Mouse (Mus musculus) heart, embryonic 11.5 days (tissue): ENCODE data around the gene Slc25a13. TPM values are rescaled to one million over a fixed set of nuclear protein-coding genes. Genes with fewer than 3 reads are reported as not detected.

Experiments used
- ATAC-seq: fragments of 200-750 bp; cut with Nextera tagmentation; replicated peaks from 2 replicates; pipeline ENCODE4 v1.8.0; 2017; ENCODE audit warnings: moderate library complexity; ENCODE audit not compliant: insufficient number of reproducible peaks, low FRiP score, low TSS enrichment
- H3K27ac ChIP-seq: fragments of 300-500 bp; sonication (generic); 2 replicates; pipeline ENCODE4 v1.5.1; 2014; ENCODE audit warnings: mild to moderate bottlenecking, low read depth, low read length
- H3K27me3 ChIP-seq: fragments of 300-500 bp; sonication (generic); 2 replicates; pipeline ENCODE4 v1.6.1; 2014; ENCODE audit warnings: mild to moderate bottlenecking, low read length, mixed read lengths; ENCODE audit not compliant: control insufficient read depth, insufficient read depth
- H3K36me3 ChIP-seq: fragments of 300-500 bp; sonication (generic); 2 replicates; pipeline ENCODE4 v1.6.1; 2014; ENCODE audit warnings: mild to moderate bottlenecking, low read length, moderate library complexity, mixed read lengths; ENCODE audit not compliant: control insufficient read depth, insufficient read depth
- H3K4me1 ChIP-seq: fragments of 300-500 bp; sonication (generic); 2 replicates; pipeline ENCODE4 v1.6.1; 2014; ENCODE audit warnings: low read length; ENCODE audit not compliant: control insufficient read depth, insufficient read depth
- H3K4me2 ChIP-seq: fragments of 300-500 bp; sonication (generic); 2 replicates; pipeline ENCODE4 v1.6.1; 2014; ENCODE audit warnings: mild to moderate bottlenecking, moderate library complexity
- H3K4me3 ChIP-seq: fragments of 300-500 bp; sonication (generic); 2 replicates; pipeline ENCODE4 v1.5.1; 2014; ENCODE audit warnings: low read depth, low read length
- H3K9ac ChIP-seq: fragments of 300-500 bp; sonication (generic); 2 replicates; pipeline ENCODE4 v1.6.1; 2014; ENCODE audit warnings: mild to moderate bottlenecking, low read depth, low read length, moderate library complexity
- H3K9me3 ChIP-seq: fragments of 300-500 bp; sonication (generic); replicated peaks from 2 replicates; pipeline ENCODE4 v1.6.1; 2016; ENCODE audit warnings: low read length; ENCODE audit not compliant: control insufficient read depth
- WGBS: fragments of 180-500 bp; shearing (Covaris S2); extraction: QIAGEN DNeasy Blood & Tissue Kit; methylation state at CpG from one replicate; pipeline ENCODE4 v1.1.7; 2014; ENCODE audit not compliant: insufficient replicate concordance; 5-methylcytosine and 5-hydroxymethylcytosine counted together
- polyA plus RNA-seq: library from polyadenylated mRNA; unstranded; fragments of >200 nt; fragmentation: Nextera tagmentation; extraction: Ambion mirVana; gene quantifications from 2 replicates; pipeline ENCODE4 v1.2.1, GENCODE M21; 2014

Gene Slc25a13
- polyA plus RNA-seq, 1 experiment from 2014 or later, result 59.4 TPM

DNA sequence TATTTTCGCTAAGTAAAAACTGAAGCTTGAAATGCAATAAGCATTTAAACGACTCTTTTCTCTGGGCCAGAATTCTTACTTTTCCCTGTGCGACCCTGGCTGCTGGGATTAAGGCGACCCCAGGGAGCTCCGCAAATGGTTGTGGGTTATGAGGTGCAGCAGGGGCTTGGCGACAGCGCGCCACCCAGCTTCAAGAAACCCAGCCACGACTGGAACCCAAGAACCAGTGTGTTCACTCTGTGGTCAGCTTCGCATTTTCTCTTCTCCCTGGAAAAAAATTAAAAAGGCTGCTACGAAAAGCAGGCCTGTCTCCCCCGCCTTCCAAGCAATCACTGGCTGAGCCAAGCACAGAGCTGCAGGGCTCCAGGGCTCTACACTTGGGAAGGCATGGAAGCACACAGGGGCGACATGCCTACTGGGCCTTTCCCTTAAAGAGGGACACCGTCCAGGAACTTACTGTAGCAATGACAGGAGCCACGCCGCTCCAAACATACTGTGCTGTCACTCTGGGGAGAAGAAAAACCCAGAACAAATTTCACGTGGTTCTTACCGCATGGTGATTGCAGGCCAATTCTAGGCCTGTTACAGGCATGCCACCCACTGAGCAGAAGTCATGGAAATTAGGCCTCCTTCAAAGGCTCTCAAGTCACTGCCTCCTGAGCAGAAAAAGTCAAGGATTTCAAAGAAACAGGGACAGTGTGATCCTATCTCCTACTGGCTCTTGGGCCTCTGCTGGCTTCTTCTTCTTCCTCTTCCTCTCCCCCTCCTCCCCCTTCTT, 178.0 kb downstream of the Slc25a13 start:
- H3K27ac ChIP-seq, result no peak overlapping the region
- ATAC-seq, result no peak

DNA sequence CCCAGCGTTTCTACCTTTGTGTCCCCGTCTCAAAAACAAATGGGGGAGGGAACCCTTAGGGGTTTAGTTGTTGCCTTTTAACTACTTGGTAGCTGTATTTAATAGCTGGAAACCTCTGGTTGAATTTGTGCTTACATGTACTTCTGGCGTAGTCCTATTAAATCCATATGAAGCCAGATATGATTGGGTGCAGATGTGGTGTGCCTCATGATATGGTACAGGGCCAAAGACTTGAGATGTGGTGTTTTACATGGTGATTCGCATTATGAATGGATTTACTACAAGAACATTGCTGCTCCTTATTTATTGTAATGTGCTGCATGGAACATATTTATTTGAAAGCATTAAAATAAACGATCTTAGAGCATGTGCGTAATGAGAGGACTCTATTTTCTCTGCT, 189.3 kb downstream of the Slc25a13 start:
- H3K4me1 ChIP-seq, result no peaks in the 10 kb centered on the region
- H3K36me3 ChIP-seq, result no peaks in the 10 kb centered on the region
- no peak overlapping the region for H3K27ac ChIP-seq
- no peak for ATAC-seq
- H3K9ac ChIP-seq, result no peak overlapping the region
- no peak overlapping the region for H3K4me3 ChIP-seq
- no peak overlapping the region for H3K4me2 ChIP-seq
- no peaks in the 10 kb centered on the region for H3K27me3 ChIP-seq
- H3K9me3 ChIP-seq, result no peaks in the 10 kb centered on the region
- 87% methylated on average over 6 of the region's 6 CpGs for WGBS

More for the DNA sequence above, 178.0 kb downstream of the Slc25a13 start:
- H3K9ac ChIP-seq, result no peak overlapping the region
- no peaks in the 10 kb centered on the region for H3K36me3 ChIP-seq
- H3K27me3 ChIP-seq, result no peaks in the 10 kb centered on the region
- no peak overlapping the region for H3K4me3 ChIP-seq
- H3K4me1 ChIP-seq, result no peaks in the 10 kb centered on the region
- 47% methylated on average over 18 of the region's 18 CpGs for WGBS
- no peaks in the 10 kb centered on the region for H3K9me3 ChIP-seq
- no peak overlapping the region for H3K4me2 ChIP-seq

DNA sequence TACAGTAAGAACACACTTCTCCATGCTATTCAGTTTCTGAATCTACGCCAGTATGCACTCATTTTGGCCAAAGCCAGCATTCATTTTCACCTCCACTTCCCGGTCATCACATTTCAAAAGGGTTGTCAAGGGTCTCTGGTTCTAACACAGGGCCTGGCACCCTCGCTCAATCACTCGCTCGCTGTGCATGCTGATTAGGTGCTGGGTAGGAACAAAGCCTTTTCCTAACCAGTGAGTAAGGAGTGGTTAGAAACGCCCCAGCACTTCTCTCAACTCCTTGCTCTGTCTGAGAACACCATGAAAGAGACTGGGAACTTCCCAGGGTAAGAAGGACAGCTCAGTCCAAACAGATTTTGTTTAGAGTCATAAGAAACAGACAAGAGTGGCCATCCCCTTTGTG, 193.0 kb downstream of the Slc25a13 start:
- H3K27me3 ChIP-seq, result no peaks in the 10 kb centered on the region
- ATAC-seq, result no peak
- 36% methylated on average over 6 of the region's 6 CpGs for WGBS
- H3K4me1 ChIP-seq, result no peaks in the 10 kb centered on the region
- H3K27ac ChIP-seq, result no peak overlapping the region
- no peak overlapping the region for H3K4me3 ChIP-seq
- no peak overlapping the region for H3K4me2 ChIP-seq
- H3K9ac ChIP-seq, result no peak overlapping the region
- H3K9me3 ChIP-seq, result no peaks in the 10 kb centered on the region
- no peaks in the 10 kb centered on the region for H3K36me3 ChIP-seq

DNA sequence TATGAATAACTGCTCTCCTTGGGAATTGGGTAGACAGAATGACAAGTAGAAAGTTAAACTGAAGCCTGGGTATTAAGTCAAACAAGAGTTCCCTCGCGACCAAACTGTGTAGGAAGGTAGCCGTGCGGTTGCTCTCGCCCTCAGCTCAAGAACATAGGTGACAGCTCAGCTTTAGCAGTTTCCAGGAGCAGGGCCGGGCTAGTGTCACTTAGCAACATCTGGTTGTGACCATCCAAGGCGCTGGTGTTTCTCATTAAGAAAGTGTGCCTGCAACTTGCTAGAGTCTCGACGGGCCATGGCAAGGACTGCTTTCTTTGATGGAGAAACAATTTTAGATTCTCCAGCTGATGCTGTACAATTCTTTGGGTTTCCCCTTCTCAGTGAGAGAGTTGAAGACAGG, 200.0 kb downstream of the Slc25a13 start:
- no peaks in the 10 kb centered on the region for H3K27me3 ChIP-seq
- H3K27ac ChIP-seq, result no peak overlapping the region
- H3K4me2 ChIP-seq, result peak overlapping the region; percentile 36; the same call in 1 of the 2 replicates
- no peak overlapping the region for H3K4me3 ChIP-seq
- H3K4me1 ChIP-seq, result 0 out of 2 replicates have a peak, but pooled peaks cover 4% of the 10 kb centered on the region
- no peak overlapping the region for H3K9ac ChIP-seq
- H3K9me3 ChIP-seq, result no peaks in the 10 kb centered on the region
- ATAC-seq, result no peak
- no peaks in the 10 kb centered on the region for H3K36me3 ChIP-seq
- 37% methylated on average over 9 of the region's 9 CpGs for WGBS

DNA sequence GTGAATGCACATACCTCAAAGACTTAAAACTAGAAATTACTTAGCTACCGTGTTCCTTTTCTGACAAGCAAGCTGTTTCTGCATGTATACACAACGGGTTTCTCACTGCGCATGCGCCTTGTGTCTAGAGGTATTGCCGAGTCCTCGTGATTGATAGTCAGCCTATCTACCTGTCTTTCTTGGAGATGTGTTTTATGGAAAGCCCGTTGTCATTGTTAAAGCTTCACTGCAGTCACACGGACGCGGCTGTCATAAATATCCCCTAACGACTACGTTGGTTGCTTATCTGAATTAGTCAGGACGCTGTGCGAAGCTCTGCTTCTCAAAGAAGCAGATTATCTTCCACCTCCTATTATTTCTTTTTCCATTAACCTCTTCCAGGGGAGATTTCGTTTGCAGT, 201.4 kb downstream of the Slc25a13 start:
- no peak for ATAC-seq
- Histone ChIP-seq H3K9ac (no peak overlapping the region), H3K9me3 (no peaks in the 10 kb centered on the region), H3K4me2 (no peak overlapping the region), H3K36me3 (no peaks in the 10 kb centered on the region), H3K4me3 (no peak overlapping the region), H3K27me3 (no peaks in the 10 kb centered on the region), H3K4me1 (0 out of 2 replicates have a peak, but pooled peaks cover 4% of the 10 kb centered on the region), H3K27ac (no peak overlapping the region)
- 42% methylated on average over 15 of the region's 15 CpGs for WGBS

DNA sequence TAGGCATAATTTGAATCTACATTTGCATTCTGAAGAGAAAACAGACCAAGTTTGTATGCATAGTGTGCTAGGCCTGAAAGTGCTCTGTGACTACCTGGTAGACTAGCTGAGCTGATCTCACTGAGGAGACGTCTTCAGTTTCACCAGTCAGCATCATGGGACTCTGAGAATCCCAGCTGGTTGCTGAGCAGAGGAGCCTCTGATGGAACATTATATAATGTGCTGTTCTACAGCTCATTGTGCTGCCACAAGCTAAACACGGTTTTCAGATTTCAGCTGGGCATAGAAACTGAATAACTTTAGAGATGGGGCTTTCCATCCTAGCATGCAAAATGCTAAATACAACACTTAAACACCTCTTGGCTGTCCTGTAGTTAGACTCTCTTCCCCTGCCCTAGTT, 205.6 kb downstream of the Slc25a13 start:
- Histone ChIP-seq H3K27ac (no peak overlapping the region), H3K27me3 (no peaks in the 10 kb centered on the region), H3K36me3 (no peaks in the 10 kb centered on the region), H3K9ac (no peak overlapping the region), H3K4me1 (no peaks in the 10 kb centered on the region), H3K4me2 (no peak overlapping the region), H3K9me3 (no peaks in the 10 kb centered on the region), H3K4me3 (no peak overlapping the region)
- WGBS, result 60% methylated on average over 2 of the region's 2 CpGs
- no peak for ATAC-seq

DNA sequence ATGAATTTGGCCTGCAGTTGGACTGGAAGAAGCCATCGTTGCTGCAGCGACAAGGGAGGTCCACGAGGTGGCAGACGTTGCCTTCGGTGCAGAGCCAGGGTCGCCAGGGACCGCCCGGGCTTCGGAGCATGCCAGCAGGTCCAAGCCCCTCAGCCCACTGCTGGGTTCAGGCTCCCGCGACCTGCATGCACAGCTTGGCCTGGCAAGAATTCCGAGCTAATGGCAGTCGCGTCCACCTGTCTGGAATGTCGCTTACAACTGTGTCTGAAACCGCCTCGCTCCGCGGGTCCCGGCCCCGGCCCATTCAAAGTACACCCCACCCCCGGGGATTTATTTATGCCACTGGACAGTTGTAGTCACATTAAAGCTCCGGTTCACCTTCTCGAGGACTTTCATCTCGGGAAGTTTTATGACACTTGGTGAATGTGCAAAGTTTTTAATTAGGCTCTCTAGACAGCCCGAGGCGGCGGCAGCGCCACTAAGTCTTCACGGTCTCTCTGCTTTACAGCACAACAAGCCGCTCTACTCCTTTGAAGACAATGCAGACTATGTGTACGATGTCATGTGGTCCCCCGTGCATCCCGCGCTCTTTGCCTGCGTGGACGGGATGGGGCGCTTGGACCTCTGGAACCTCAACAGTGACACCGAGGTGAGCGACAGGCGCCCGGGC, 211.1 kb downstream of the Slc25a13 start:
- Histone ChIP-seq H3K36me3 (no peaks in the 10 kb centered on the region), H3K27ac (no peak overlapping the region), H3K4me3 (peak overlapping the region; percentile 59), H3K9me3 (no peaks in the 10 kb centered on the region), H3K4me1 (peaks cover 6% of the 10 kb centered on the region), H3K4me2 (peak overlapping the region; percentile 91), H3K9ac (peak overlapping the region; percentile 64), H3K27me3 (no peaks in the 10 kb centered on the region)
- 5% methylated on average over 42 of the region's 42 CpGs for WGBS
- peak; percentile 77 for ATAC-seq

DNA sequence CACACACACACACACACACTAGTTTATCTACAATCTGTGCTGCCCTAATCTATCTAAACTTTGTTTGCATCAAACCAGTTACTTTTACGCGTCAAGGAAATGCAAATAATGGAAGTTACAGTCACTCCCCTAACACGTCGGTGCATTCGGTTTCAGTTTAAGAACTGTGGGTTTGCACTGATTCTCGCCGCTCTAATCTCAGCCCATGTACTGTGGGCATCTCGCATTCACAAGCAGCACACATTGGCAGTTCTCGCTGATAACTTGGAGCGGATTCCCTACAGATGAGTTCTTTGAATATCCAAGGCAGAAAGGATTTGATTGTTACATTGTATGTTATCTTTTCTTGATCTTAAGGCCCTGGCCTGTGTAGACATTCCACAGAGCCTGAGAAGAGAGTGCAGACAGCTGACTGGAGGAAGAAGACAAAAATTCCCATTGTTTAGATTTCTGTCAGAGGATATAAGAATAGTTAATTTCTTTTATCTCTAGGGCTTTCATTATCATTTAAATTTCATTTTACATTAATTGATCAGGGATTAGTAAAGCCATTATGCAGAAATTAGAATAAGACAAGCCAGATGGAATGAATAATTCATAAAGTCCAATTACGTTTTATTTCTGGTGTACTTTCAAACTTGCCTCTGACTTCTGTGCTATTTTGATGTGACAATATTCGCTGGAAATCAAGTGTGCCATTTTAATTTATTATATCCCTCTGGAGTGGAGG, 212.1 kb downstream of the Slc25a13 start:
- Histone ChIP-seq H3K9ac (0 out of 2 replicates have a peak overlapping the region, but pooled peaks have one; percentile 28), H3K4me2 (peak overlapping the region; percentile 91), H3K27me3 (no peaks in the 10 kb centered on the region), H3K27ac (no peak overlapping the region), H3K4me1 (peaks cover 6% of the 10 kb centered on the region), H3K36me3 (no peaks in the 10 kb centered on the region), H3K4me3 (no peak overlapping the region), H3K9me3 (no peaks in the 10 kb centered on the region)
- WGBS, result 37% methylated on average over 12 of the region's 12 CpGs
- no peak for ATAC-seq
